Mouse (Mus musculus): ENCODE data around the gene Ahdc1.
"Not testable (repeated sequence)": the region's sequence is repeated elsewhere in the genome, so short reads cannot be mapped to it uniquely, and the experiment has no call there.

The Ahdc1 gene

DNA sequence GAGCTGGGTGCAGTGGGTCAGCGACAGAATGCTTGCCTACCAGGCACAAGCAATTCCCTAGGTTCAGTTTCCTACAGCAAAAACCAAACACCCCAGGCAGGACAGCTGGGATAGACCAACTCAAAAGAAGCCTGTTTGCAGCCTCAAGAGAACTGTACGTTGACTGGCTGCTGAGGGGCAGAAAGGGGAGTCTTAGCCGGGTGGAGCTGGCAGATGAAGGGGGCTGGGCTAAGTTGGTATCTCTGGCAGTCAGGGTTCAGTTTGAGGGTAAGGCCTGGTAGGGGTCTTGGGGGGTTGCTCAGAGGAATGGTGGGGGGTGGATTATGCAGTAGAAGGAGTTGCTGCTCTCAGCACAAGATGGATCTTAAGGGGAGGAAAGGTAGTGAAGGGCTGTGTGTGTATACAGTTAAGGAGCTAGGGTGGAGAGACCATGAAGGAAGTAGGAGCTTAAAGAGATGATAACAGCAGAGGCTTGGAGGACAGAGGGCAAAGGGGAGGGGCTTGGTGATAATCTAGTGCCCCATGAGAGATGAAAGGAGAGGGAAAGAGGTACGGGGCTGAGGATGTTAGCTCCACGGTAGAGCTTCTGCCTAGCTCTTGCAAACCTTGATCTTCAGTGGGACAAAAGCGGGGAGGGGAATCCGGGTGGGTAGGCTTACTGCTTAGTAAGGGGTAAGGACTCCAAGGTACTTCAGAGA lies 68.5 kb downstream of the Ahdc1 start:
- no peak for DNase-seq (ENCODE audit: low spot score)

- DNase-seq (ENCODE audit: low spot score): no peak
Measured at GRCm38 (mm10) chr4:133080862-133081261, 69.8 kb downstream of the Ahdc1 start.

DNA sequence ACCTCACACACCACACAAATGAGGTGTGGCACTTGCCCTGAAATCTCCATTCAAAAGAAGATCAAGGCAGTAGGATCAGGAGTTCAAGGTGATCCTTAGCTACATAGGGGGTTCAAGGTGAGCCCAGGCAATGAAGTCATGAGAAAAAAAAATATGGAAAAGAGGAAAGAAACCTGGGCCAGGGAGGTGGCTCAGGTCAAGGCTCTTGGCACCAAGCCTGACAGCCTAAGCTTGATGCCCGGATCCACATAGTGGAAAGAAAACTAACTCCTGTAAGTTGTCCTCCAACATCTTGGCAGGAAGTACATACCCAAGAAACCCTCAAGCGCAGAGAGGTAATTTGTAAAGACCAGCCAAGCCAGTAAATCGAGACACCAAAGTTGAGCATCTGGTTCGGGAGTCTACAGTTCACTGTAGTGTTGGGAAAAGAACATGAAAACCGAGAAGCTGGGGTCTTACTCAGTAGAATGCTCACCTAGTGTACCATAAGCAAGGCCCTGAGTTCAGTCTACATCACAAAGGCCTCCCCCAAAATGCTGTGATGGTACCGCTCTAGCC lies 71.2 kb downstream of the Ahdc1 start:
- no peak for DNase-seq (ENCODE audit: low spot score)

GRCm38 (mm10) chr4:133083991-133084861 lies 73.2 kb downstream of the Ahdc1 start:
- peak; percentile 84 for DNase-seq (ENCODE audit: low spot score)

- DNase-seq (ENCODE audit: low spot score): peak; percentile 85
Measured at GRCm38 (mm10) chr4:133085011-133085782, 74.1 kb downstream of the Ahdc1 start.

DNA sequence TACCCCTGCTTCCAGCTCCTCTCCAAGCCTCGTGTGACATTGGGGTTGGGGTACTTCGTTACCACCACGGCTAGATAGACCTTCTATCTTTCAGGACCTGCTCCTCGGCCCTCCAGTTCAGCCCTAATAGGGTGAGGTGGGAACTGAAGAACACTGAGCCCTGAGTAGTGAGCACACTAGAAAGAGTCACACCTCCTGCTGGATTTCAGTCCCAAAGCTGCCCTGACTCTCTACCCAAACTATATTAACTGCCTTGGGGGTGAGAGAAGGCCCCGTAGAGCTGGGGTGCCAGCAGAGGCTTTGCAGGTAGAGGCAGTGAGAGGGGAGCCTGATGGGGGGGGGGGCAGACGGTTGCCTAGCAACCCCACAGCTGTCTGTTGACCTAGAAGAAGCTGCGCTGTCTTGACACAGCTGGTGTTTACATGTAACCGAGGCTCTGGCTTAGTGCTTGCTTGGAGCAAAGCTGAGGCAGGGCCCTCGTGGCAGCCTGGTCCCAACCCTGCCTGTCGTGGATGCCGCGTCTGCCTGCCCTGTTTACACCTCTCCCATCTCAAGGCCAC lies 74.8 kb downstream of the Ahdc1 start:
- no peak for DNase-seq (ENCODE audit: low spot score)

DNA sequence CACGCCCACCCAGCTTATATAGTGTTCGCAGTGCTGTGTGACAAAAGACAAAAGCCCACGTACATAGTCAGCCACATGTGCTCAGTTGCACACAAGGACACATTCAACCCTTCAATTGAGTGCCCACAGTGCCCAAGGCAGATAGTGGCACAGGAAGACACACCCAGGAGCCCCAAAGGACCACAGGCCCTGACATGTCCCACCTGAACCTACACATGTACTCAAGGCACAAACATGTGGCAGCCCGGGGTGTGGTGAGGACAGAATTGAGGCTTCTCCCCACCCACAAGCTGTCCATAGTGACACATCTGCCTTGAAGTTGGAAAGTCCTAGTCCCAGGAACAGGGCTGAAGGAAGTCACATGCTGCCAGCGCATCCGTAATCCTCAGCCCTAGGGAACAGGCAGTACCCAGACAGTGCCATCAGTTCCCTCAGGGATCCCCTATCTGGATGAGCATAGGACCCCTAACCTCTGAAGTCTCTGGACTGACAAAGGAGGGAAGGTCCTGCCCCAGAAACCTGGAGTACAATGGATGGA lies 76.2 kb downstream of the Ahdc1 start:
- no peak for DNase-seq (ENCODE audit: low spot score)

DNA sequence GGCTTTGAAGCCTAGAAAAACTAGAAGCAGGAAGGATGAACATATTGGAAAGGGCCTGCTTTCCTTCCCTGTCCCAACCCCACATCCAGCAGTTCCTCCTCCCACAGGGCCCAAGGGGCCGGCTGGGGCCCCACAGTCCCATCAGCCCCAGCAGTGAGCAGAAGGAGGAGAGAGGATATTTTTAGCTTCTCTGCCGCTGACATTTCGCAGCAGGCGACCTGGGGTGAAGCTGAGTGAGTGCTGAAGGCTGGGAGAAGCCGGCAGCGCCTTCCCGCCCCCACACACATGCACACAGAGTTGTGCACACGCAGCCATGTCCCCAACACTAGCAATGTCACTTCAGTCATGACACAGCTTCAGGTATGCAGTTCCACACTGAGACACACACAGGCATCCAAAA lies 76.8 kb downstream of the Ahdc1 start:
- DNase-seq (ENCODE audit: low spot score): no peak

- DNase-seq (ENCODE audit: low spot score): no peak
Measured at GRCm38 (mm10) chr4:133089319-133089718, 78.3 kb downstream of the Ahdc1 start.

- DNase-seq (ENCODE audit: low spot score): no peak
Measured at GRCm38 (mm10) chr4:133089802-133090201, 78.7 kb downstream of the Ahdc1 start.

- DNase-seq (ENCODE audit: low spot score): no peak
Measured at GRCm38 (mm10) chr4:133090276-133090719, 79.2 kb downstream of the Ahdc1 start.

GRCm38 (mm10) chr4:133090720-133091458 lies 79.8 kb downstream of the Ahdc1 start:
- peak; percentile 72 for DNase-seq (ENCODE audit: low spot score)

DNA sequence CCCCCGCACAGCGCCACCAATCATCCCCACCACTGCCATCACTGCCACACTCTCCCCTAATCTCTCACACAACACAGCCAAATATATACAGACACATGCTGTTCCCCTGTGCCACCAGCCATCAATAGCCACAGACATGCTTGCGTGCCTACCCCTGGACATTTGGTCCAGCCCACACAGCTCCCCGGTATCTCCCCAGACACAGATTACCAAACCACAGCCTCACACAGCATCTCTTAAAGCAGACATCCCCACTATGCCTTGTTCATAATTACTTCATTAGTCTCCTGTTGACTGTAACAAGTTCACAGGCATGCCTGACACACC lies 80.4 kb downstream of the Ahdc1 start:
- no peak for DNase-seq (ENCODE audit: low spot score)

- no peak for DNase-seq (ENCODE audit: low spot score)
Measured at GRCm38 (mm10) chr4:133092453-133092901, 81.4 kb downstream of the Ahdc1 start.

GRCm38 (mm10) chr4:133093056-133093455 lies 82.0 kb downstream of the Ahdc1 start:
- DNase-seq (ENCODE audit: low spot score): no peak

GRCm38 (mm10) chr4:133093481-133094033 lies 82.5 kb downstream of the Ahdc1 start:
- no peak for DNase-seq (ENCODE audit: low spot score)

GRCm38 (mm10) chr4:133094255-133094654 lies 83.2 kb downstream of the Ahdc1 start:
- no peak for DNase-seq (ENCODE audit: low spot score)

DNA sequence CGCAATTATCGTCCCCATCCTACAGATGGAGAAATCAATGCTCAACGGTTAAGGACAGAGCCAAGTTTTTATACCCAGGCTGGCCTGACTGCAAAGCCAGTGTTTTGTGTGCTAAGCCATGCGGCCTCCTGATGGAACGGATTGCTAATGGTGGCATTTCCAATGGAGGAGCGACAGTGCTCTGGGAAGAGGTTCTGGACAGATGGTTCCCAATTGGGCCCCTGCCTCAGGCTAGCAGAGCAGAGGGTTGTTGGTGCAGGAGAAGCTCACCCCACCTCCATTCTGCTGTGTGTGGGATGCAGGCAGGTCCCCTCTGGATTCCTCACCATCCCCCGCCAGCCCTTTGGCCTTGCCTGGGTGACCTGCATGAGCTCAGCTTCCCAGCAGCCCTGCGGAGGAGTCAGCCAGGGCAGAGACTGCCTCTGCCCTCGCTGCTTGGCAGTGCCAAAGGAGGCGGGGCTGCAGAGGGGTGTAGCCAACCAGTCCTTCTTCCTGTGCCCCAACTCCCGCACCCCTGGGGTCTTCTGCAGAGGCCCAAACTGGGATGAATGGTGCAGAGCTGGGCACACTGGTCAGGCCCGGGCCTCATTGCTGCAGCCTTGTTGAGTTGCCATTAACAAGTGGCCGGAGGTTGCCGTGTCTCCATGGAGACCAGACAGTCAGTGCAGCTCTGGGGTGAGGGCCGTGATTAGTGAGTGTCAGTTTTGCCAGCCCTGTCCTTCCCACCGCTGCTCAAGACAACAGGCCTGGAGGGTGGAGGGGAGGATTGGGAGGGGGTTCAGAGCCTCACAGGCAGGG lies 84.1 kb downstream of the Ahdc1 start:
- peak; percentile 90 for DNase-seq (ENCODE audit: low spot score)

GRCm38 (mm10) chr4:133095734-133096065 lies 84.6 kb downstream of the Ahdc1 start:
- DNase-seq (ENCODE audit: low spot score): not testable (repeated sequence)

DNA sequence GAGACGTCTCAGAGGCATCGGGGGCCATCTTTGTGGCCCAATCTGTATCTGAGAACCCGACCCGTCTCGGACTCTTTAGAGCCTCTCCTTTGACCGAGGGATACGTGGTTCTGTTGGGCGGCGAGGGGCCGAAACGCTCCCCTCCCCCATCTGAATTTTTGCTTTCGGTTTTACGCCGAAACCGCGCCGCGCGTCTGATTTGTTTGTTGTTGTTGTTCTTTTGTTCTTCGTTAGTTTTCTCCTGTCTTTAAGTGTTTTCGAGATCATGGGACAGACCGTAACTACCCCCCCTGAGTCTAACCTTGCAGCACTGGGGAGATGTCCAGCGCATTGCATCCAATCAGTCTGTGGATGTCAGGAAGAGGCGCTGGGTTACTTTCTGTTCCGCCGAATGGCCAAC lies 85.6 kb downstream of the Ahdc1 start:
- DNase-seq (ENCODE audit: low spot score): not testable (repeated sequence)

All from testis, postnatal 10 days (tissue).